Mouse (Mus musculus) lung, postnatal 14 days (tissue): Measurements from ENCODE around the gene Rasgef1c.
A peak's percentile ranks its signal among the peaks of the same experiment; 100 is the strongest.

Experiments used
- DNase-seq: peaks from one replicate; pipeline ENCODE4 v3.0.0; 2021

The Rasgef1c gene

GRCm38 (mm10) chr11:49901659-49902458, at the start of gene Rasgef1c:
Rasgef1c (plus strand) TSS chr11:49901835.
- DNase-seq: peak; percentile 75

- no peak for DNase-seq
Measured at GRCm38 (mm10) chr11:49855144-49855543, 46.5 kb upstream of the Rasgef1c start.

- no peak for DNase-seq
Measured at GRCm38 (mm10) chr11:49861139-49861538, 40.5 kb upstream of the Rasgef1c start.

- DNase-seq: no peak
Measured at GRCm38 (mm10) chr11:49863926-49864325, 37.7 kb upstream of the Rasgef1c start.

GRCm38 (mm10) chr11:49867320-49867719, 34.3 kb upstream of the Rasgef1c start:
- no peak for DNase-seq

GRCm38 (mm10) chr11:49869762-49870161, 31.9 kb upstream of the Rasgef1c start:
- DNase-seq: peak; percentile 65

GRCm38 (mm10) chr11:49871914-49872313, 29.7 kb upstream of the Rasgef1c start:
- peak; percentile 52 for DNase-seq

- DNase-seq: no peak
Measured at GRCm38 (mm10) chr11:49872779-49873178, 28.9 kb upstream of the Rasgef1c start.

- peak; percentile 41 for DNase-seq
Measured at GRCm38 (mm10) chr11:49876948-49877817, 24.5 kb upstream of the Rasgef1c start.

GRCm38 (mm10) chr11:49879950-49880642, 21.5 kb upstream of the Rasgef1c start:
- peak; percentile 66 for DNase-seq

GRCm38 (mm10) chr11:49883394-49883793, 18.2 kb upstream of the Rasgef1c start:
- no peak for DNase-seq

- DNase-seq: no peak
Measured at GRCm38 (mm10) chr11:49888469-49888868, 13.2 kb upstream of the Rasgef1c start.

GRCm38 (mm10) chr11:49891993-49892392, 9.6 kb upstream of the Rasgef1c start:
- no peak for DNase-seq

GRCm38 (mm10) chr11:49893806-49894205, 7.8 kb upstream of the Rasgef1c start:
- no peak for DNase-seq

- DNase-seq: no peak
Measured at GRCm38 (mm10) chr11:49895966-49896590, 5.6 kb upstream of the Rasgef1c start.

- DNase-seq: no peak
Measured at GRCm38 (mm10) chr11:49900043-49900442, 1.6 kb upstream of the Rasgef1c start.

GRCm38 (mm10) chr11:49900962-49901658, 525 bp upstream of the Rasgef1c start:
- DNase-seq: no peak

GRCm38 (mm10) chr11:49903333-49903732, 1.7 kb downstream of the Rasgef1c start:
- peak; percentile 82 for DNase-seq

- no peak for DNase-seq
Measured at GRCm38 (mm10) chr11:49918521-49919180, 17.0 kb downstream of the Rasgef1c start.

GRCm38 (mm10) chr11:49919304-49919703, 17.7 kb downstream of the Rasgef1c start:
- no peak for DNase-seq

GRCm38 (mm10) chr11:49923539-49923938, 21.9 kb downstream of the Rasgef1c start:
- no peak for DNase-seq
